Mouse (Mus musculus) C2C12 (cell line): Measurements from ENCODE around the gene Hcn2. TPM values are rescaled to one million over a fixed set of nuclear protein-coding genes. Genes with fewer than 3 reads are reported as not detected.
A peak's percentile ranks its signal among the peaks of the same experiment; 100 is the strongest.

Experiments
- H3K27me3 ChIP-seq: one replicate; pipeline ENCODE4 v1.6.1; 2011; ENCODE audit not compliant: control insufficient read depth, insufficient read depth, insufficient read length
- H3K36me3 ChIP-seq: one replicate; pipeline ENCODE4 v1.6.1; 2011; ENCODE audit not compliant: control insufficient read depth, insufficient read depth
- H3K4me3 ChIP-seq: one replicate; pipeline ENCODE4 v1.5.1; 2011; ENCODE audit warnings: mild to moderate bottlenecking, control low read depth; ENCODE audit not compliant: poor library complexity, insufficient read depth, severe bottlenecking
- H3K79me2 ChIP-seq: one replicate; pipeline ENCODE4 v1.6.1; 2011; ENCODE audit not compliant: control insufficient read depth, insufficient read depth
- H3K79me3 ChIP-seq: one replicate; pipeline ENCODE4 v1.6.1; 2011; ENCODE audit warnings: low read depth, control low read depth
- H3ac ChIP-seq: one replicate; pipeline ENCODE3; 2011; ENCODE audit warnings: low read depth; ENCODE audit not compliant: control insufficient read depth, insufficient read length
- CEBPB ChIP-seq: IDR thresholded peaks from one replicate; pipeline ENCODE4 v1.6.1; 2011; ENCODE audit warnings: low read depth, mild to moderate bottlenecking, control low read depth, moderate library complexity
- CTCF ChIP-seq: IDR thresholded peaks from one replicate; pipeline ENCODE4 v1.5.1; 2011; ENCODE audit not compliant: control insufficient read depth, insufficient read depth, insufficient read length
- FOSL1 ChIP-seq: IDR thresholded peaks from one replicate; pipeline ENCODE4 v1.8.0; 2011; ENCODE audit warnings: mild to moderate bottlenecking, low read length; ENCODE audit not compliant: poor library complexity, insufficient read depth, severe bottlenecking
- MAX ChIP-seq: IDR thresholded peaks from one replicate; pipeline ENCODE4 v1.6.1; 2011; ENCODE audit warnings: mild to moderate bottlenecking, control low read depth
- MYOD1 ChIP-seq: IDR thresholded peaks from one replicate; pipeline ENCODE4 v1.6.1; 2011; ENCODE audit warnings: low read depth; ENCODE audit not compliant: control insufficient read depth, insufficient read length
- MYOG ChIP-seq: IDR thresholded peaks from one replicate; pipeline ENCODE4 v1.6.1; 2011; ENCODE audit not compliant: control insufficient read depth, insufficient read length; ENCODE audit errors: extremely low read depth
- USF1 ChIP-seq: IDR thresholded peaks from one replicate; pipeline ENCODE4 v1.6.1; 2011; ENCODE audit warnings: low read depth, mild to moderate bottlenecking, control low read depth, moderate library complexity
- long read RNA-seq, 2 experiments: library from polyadenylated mRNA; unstranded; transcript quantifications; one replicate each; pipeline ENCODE4 v2.0.0; 2019 to 2020
- polyA plus RNA-seq: library from polyadenylated mRNA; unstranded; fragments of >200 nt; fragmentation: generic; extraction: Trizol; gene quantifications from one replicate; pipeline ENCODE4 v1.2.1, GENCODE M21; 2012; ENCODE audit warnings: missing spikeins

Hcn2 gene
- 0.34 TPM for polyA plus RNA-seq
- long read RNA-seq, experiment 1, result 0 reads
- long read RNA-seq, experiment 2, result 0 reads

GRCm38 (mm10) chr10:79716254-79716987 is at the start of gene Hcn2:
Hcn2 (plus strand) TSS chr10:79716634.
- Histone ChIP-seq H3K79me3 (no peaks in the 10 kb centered on the region), H3K4me3 (peak within 1 kb of the TSS; percentile 14), H3K79me2 (no peaks in the 10 kb centered on the region), H3K27me3 (peaks cover 40% of the 10 kb centered on the region), H3K36me3 (peaks cover 8% of the 10 kb centered on the region), H3ac (peak within 1 kb of the TSS; percentile 47)
- TF ChIP-seq CTCF, result no peak
- TF ChIP-seq MYOG, result no peak
- no peak for TF ChIP-seq CEBPB
- no peak for TF ChIP-seq MYOD1
- no peak for TF ChIP-seq FOSL1
- no peak for TF ChIP-seq USF1
- TF ChIP-seq MAX, result no peak

GRCm38 (mm10) chr10:79668076-79668475 is 48.4 kb upstream of the Hcn2 start:
- Histone ChIP-seq H3K79me3 (peaks cover 14% of the 10 kb centered on the region), H3K4me3 (no peak overlapping the region), H3K27me3 (peaks cover 16% of the 10 kb centered on the region), H3K36me3 (peaks cover 7% of the 10 kb centered on the region), H3ac (no peak overlapping the region), H3K79me2 (peaks cover 23% of the 10 kb centered on the region)
- TF ChIP-seq CEBPB, result no peak
- no peak for TF ChIP-seq CTCF
- no peak for TF ChIP-seq MYOG
- TF ChIP-seq MAX, result no peak
- TF ChIP-seq MYOD1, result no peak
- TF ChIP-seq FOSL1, result no peak
- no peak for TF ChIP-seq USF1

- Histone ChIP-seq H3K27me3 (peaks cover 16% of the 10 kb centered on the region), H3K36me3 (peaks cover 7% of the 10 kb centered on the region), H3K79me3 (peaks cover 14% of the 10 kb centered on the region), H3K79me2 (peaks cover 23% of the 10 kb centered on the region), H3ac (peak within 1 kb of the TSS; percentile 85), H3K4me3 (peak within 1 kb of the TSS; percentile 92)
- TF ChIP-seq CTCF (no peak), MYOD1 (no peak), MAX (no peak), CEBPB (no peak), USF1 (no peak), FOSL1 (no peak)
Measured at GRCm38 (mm10) chr10:79668771-79669575, 47.5 kb upstream of the Hcn2 start, which contains the start of gene Tpgs1. Tpgs1 (plus strand) TSS chr10:79669369.

GRCm38 (mm10) chr10:79669576-79670057 is 46.8 kb upstream of the Hcn2 start:
- Histone ChIP-seq H3K36me3 (peaks cover 7% of the 10 kb centered on the region), H3K79me2 (peaks cover 23% of the 10 kb centered on the region), H3K4me3 (peak overlapping the region; percentile 92), H3K79me3 (peaks cover 14% of the 10 kb centered on the region), H3ac (peak overlapping the region; percentile 85), H3K27me3 (peaks cover 16% of the 10 kb centered on the region)
- TF ChIP-seq FOSL1 (no peak), CEBPB (no peak), MAX (no peak), CTCF (no peak), MYOD1 (no peak), MYOG (no peak), USF1 (no peak)

GRCm38 (mm10) chr10:79670071-79670888 is 46.2 kb upstream of the Hcn2 start:
- Histone ChIP-seq H3K79me2 (peaks cover 23% of the 10 kb centered on the region), H3K27me3 (peaks cover 10% of the 10 kb centered on the region), H3K79me3 (peaks cover 14% of the 10 kb centered on the region), H3ac (peak overlapping the region; percentile 85), H3K4me3 (peak overlapping the region; percentile 92), H3K36me3 (peaks cover 7% of the 10 kb centered on the region)
- no peak for TF ChIP-seq MAX
- no peak for TF ChIP-seq MYOD1
- no peak for TF ChIP-seq CTCF
- no peak for TF ChIP-seq CEBPB
- TF ChIP-seq FOSL1, result no peak
- no peak for TF ChIP-seq USF1
- TF ChIP-seq MYOG, result no peak
